Mouse (Mus musculus) kidney, adult 2 months (tissue): Measurements from ENCODE around the gene Afmid. TPM values are rescaled to one million over a fixed set of nuclear protein-coding genes. Genes with fewer than 3 reads are reported as not detected.

Experiments used
- DNase-seq: peaks from one replicate; pipeline ENCODE4 v3.0.0; 2021
- H3K27ac ChIP-seq: fragments of 200-500 bp; 2 replicates; pipeline ENCODE4 v1.5.1; 2012; ENCODE audit warnings: low read depth, low read length, control low read depth, inconsistent platforms; ENCODE audit not compliant: insufficient read depth
- H3K27me3 ChIP-seq: fragments of 200-500 bp; replicated peaks from 2 replicates; pipeline ENCODE4 v1.6.1; 2012; ENCODE audit warnings: mild to moderate bottlenecking, moderate library complexity, low read length, inconsistent platforms; ENCODE audit not compliant: control insufficient read depth, insufficient read depth
- H3K36me3 ChIP-seq: fragments of 200-500 bp; 2 replicates; pipeline ENCODE4 v1.6.1; 2012; ENCODE audit warnings: mild to moderate bottlenecking, moderate library complexity, low read length, inconsistent platforms; ENCODE audit not compliant: control insufficient read depth, insufficient read depth
- H3K4me1 ChIP-seq: fragments of 200-500 bp; 2 replicates; pipeline ENCODE4 v1.6.1; 2011; ENCODE audit warnings: low read length; ENCODE audit not compliant: control insufficient read depth, insufficient read depth
- H3K4me3 ChIP-seq: fragments of 200-500 bp; 2 replicates; pipeline ENCODE4 v1.5.1; 2011; ENCODE audit warnings: mild to moderate bottlenecking, low read depth, low read length, control low read depth; ENCODE audit not compliant: insufficient read depth
- CTCF ChIP-seq: fragments of 200-500 bp; conservative IDR thresholded peaks from 2 replicates; pipeline ENCODE4 v1.5.1; 2011; ENCODE audit warnings: low read depth, mild to moderate bottlenecking, control low read depth, low read length, moderate library complexity, mixed read lengths; ENCODE audit not compliant: insufficient read depth, insufficient read length
- POLR2A ChIP-seq: fragments of 200-500 bp; IDR thresholded peaks from one replicate; pipeline ENCODE4 v1.6.1; 2011; ENCODE audit warnings: low read depth, low read length, control low read depth
- WGBS: fragments of 180-500 bp; shearing (Covaris S2); methylation state at CpG from one replicate; pipeline ENCODE4 v1.1.7; 2018; 5-methylcytosine and 5-hydroxymethylcytosine counted together
- polyA plus RNA-seq: library from polyadenylated mRNA; depleted of rRNA; stranded (reverse); fragments of >200 nt; gene quantifications from 2 replicates; pipeline ENCODE4 v1.2.3, GENCODE M21; 2012

Gene Afmid
- polyA plus RNA-seq, 1 experiment = 89.7 TPM

DNA sequence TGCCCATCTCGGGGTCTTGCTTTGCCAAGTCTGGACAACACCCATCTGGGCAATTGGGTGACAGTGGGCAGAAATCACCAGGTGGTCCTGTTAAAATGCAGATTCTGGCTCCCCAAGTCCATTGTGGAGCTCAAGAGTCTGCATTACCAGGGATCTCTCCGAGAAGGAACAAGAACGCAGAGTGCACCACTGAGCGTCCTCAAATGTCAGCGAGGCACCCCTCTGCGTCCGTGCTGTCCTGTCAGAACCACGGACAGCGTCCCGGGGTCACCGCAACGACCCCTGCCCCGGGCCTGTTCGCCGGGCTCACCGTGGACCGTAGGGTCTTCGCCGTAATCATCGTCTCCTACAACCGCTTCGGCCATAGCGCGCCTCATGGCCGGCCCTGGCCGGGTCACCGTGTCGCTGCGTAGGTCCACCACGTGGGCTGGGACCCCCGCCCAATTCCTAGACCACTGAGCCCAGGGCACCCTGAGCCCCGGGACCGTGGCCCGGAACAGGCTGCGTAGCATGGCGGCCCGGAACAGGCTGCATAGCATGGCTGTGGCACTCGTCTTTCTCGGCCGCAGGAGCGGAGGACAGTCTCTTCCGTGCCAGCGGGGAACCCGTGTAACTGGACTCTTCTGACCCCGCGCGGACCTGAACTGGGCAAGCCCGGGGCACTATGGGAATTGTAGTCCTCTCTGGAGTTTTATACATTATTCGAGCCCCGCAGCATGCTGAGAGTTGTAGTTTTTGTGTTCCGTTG is 47.3 kb downstream of the Afmid start, which contains the start of gene Tha1:
Gene Tha1, minus strand, starts transcription at position 621 of the 748 bp plus-strand sequence.
- TF ChIP-seq CTCF = no peak
- TF ChIP-seq POLR2A = peak; percentile 69
- H3K36me3 ChIP-seq = no peaks in the 10 kb centered on the region
- 2% methylated on average over 51 of the region's 51 CpGs for WGBS
- peaks cover 6% of the 10 kb centered on the region; the same call in 1 of the 2 replicates for H3K4me1 ChIP-seq
- no peaks in the 10 kb centered on the region for H3K27me3 ChIP-seq
- DNase-seq = peak; percentile 90
- H3K27ac ChIP-seq = peak within 1 kb of the TSS; percentile 47; the same call in 1 of the 2 replicates
- peak within 1 kb of the TSS; percentile 87 for H3K4me3 ChIP-seq

DNA sequence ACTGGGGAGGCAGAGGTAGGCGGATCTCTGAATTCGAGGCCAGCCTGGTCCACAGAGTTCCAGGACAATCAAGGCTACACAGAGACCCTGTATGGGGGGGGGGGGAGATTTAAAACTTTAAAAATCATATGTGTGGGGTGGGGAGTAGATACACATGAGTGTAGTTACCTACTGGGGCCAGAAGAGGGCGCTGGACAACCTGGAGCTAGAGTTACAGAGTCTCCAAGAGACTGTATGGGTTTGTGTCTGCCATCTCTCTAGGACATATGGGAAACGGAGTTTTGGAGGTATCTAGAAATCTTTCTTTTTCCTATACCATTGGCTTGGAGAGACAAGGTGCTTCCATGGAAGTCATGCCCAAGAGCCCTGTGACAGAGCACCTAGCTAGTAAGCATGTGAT is 48.7 kb downstream of the Afmid start:
- WGBS = 61% methylated on average over 4 of the region's 4 CpGs
- H3K4me1 ChIP-seq = peaks cover 12% of the 10 kb centered on the region
- no peak overlapping the region for H3K4me3 ChIP-seq
- no peak for DNase-seq
- no peaks in the 10 kb centered on the region for H3K27me3 ChIP-seq
- H3K36me3 ChIP-seq = no peaks in the 10 kb centered on the region
- H3K27ac ChIP-seq = no peak overlapping the region
- TF ChIP-seq POLR2A (no peak), CTCF (peak; percentile 42)

DNA sequence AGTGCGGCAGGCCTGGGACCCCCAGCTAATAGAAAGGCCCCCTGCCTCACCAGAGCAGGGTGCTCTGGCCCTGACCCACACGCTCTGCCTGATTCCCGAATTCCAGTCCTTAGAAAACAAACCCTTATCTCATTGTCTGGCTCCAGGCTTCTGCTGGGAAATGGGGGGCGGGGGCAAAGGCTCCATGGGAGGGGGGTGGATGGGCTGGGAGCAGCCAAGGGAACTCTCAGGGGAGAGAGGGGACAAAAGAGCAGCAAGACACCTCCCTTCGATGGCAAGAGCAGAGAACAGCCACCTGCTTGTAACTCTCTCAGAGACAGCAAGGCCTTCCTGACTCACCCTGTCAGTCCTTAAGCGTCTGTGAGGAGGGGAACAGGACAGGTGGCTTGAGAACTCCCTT is 50.0 kb downstream of the Afmid start:
- Histone ChIP-seq H3K27ac (no peak overlapping the region), H3K4me1 (peaks cover 12% of the 10 kb centered on the region), H3K4me3 (no peak overlapping the region), H3K27me3 (no peaks in the 10 kb centered on the region), H3K36me3 (no peaks in the 10 kb centered on the region)
- 64% methylated on average over 6 of the region's 6 CpGs for WGBS
- no peak for DNase-seq
- TF ChIP-seq CTCF = no peak
- TF ChIP-seq POLR2A = no peak

DNA sequence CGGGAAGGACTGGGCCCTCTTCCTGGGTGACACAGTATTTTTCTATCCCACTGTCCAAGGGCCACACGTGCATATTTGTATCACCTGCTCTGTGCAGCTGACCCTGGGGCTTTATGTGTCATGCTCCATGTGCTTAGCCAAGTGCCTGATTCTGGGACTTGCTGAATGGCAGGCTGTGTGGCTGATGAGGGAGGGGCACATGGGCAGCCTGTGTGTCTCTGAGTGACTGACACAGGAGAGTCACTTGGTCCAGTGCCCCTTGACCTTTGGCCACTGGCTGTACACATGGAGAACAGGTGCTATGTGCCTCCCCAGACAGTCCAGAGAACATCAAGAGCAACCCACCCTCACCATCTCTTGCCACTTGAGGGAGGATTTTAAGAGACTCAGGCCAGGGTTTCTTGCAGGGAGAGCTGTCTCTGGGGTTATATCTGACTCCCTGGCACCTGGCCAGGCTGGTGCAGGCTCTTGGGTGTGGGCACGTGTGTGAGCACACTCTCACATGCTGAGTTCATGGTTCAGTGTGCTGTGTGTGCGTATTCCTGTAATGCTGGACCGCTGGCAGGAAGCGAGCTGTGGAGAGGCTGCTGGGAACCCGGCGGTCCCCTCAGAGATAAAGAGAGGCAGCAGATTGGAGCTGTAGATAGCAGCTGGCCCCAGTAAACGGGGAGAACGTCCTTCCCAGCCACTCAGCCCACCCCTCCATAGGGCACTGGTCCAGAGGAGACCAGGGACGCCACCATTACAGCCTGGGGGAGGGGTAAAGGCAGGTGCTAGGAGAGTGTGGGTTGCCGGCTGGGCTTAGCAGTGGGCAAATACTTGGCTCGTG is 52.4 kb downstream of the Afmid start:
- peak; percentile 49 for DNase-seq
- 14% methylated on average over 13 of the region's 13 CpGs for WGBS
- Histone ChIP-seq H3K27me3 (no peaks in the 10 kb centered on the region), H3K27ac (no peak overlapping the region), H3K36me3 (no peaks in the 10 kb centered on the region), H3K4me3 (no peak overlapping the region), H3K4me1 (peaks cover 8% of the 10 kb centered on the region)
- TF ChIP-seq CTCF = no peak
- TF ChIP-seq POLR2A = no peak

DNA sequence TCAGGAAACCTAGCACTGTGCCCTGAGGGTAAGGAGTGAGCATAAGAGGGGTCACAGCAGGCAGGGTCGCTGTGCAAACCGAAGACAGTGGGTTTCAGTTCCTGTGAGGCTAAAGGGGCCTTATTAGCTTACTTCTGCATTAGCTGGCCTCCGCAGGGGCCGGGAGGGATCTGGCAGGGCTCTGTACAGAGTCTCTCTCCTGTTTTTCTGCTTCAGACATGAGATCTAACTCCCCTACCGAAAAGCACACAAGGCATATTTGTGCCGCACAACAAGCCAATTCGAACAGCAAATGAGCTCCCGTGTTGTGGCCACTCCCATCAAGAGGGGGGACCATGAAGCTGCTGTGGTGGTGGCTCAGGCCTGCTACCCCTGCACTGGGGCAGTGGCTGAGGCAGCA is 53.2 kb downstream of the Afmid start:
- Histone ChIP-seq H3K36me3 (no peaks in the 10 kb centered on the region), H3K4me3 (no peak overlapping the region), H3K4me1 (peaks cover 8% of the 10 kb centered on the region), H3K27me3 (no peaks in the 10 kb centered on the region), H3K27ac (no peak overlapping the region)
- DNase-seq = no peak
- WGBS = 37% methylated on average over 8 of the region's 8 CpGs
- TF ChIP-seq CTCF (no peak), POLR2A (no peak)

DNA sequence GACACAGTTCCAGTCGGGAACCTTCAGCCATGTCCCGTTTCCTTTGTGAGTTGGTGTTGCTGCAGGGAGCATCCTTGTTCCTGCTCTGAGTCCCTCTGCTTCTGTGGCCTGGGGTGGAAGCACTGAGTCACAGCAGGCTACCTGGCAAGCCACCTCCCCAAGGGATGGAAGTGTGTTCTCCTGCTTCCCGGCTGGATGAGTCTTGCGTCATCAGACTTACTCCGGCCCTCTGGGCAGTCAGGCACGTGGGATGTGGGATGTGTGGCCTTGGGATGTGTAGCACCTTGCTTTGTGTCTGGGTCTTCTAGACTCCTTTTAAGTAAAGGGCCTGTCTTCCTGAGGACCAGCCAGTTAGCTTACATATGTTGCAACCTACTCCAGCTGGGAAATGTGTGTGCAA is 54.0 kb downstream of the Afmid start:
- Histone ChIP-seq H3K27ac (no peak overlapping the region), H3K4me1 (peaks cover 8% of the 10 kb centered on the region), H3K36me3 (no peaks in the 10 kb centered on the region), H3K27me3 (no peaks in the 10 kb centered on the region), H3K4me3 (no peak overlapping the region)
- TF ChIP-seq POLR2A = no peak
- 82% methylated on average over 6 of the region's 6 CpGs for WGBS
- DNase-seq = no peak

DNA sequence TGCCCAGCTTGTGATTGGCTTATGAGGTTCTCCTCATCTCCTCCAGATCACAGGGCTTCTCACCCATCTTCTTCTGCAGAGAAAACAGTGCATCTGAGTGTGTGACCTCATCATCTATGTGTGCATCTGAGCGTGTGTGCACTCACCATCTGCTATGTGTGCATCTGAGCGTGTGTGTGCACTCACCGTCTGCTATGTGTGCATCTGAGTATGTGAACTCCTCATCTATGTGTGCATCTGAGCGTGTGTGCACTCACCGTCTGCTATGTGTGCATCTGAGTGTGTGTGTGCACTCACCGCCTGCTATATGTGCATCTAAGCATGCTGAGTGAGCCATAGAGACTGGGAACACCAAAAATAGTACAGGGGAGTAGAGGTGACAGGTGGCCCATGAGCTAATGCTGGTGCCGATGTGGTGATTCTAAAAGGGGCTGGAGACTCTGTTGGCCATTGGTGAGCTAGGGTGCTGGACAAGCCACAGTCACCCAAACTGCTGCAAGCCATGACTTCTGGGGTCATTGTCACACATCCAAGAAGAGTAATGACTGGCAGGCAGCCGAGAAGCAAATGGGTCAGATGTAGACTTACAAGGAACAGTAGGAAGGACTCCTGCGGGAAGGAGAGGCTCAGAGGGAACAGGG is 54.7 kb downstream of the Afmid start:
- WGBS = 91% methylated on average over 9 of the region's 9 CpGs

More for the DNA sequence above, 54.7 kb downstream of the Afmid start:
- H3K27me3 ChIP-seq = no peaks in the 10 kb centered on the region
- H3K36me3 ChIP-seq = no peaks in the 10 kb centered on the region
- H3K4me1 ChIP-seq = peaks cover 8% of the 10 kb centered on the region
- no peak overlapping the region for H3K27ac ChIP-seq
- H3K4me3 ChIP-seq = no peak overlapping the region
- DNase-seq = no peak
- TF ChIP-seq POLR2A = no peak
- no peak for TF ChIP-seq CTCF
